Mouse (Mus musculus) kidney, embryonic 14.5 days (tissue): ENCODE data around the gene Rassf3. TPM values are rescaled to one million over a fixed set of nuclear protein-coding genes. Genes with fewer than 3 reads are reported as not detected.

Source experiments
- ATAC-seq: fragments of 200-750 bp; cut with Nextera tagmentation; 2 replicates; pipeline ENCODE4 v1.8.0; 2017; ENCODE audit warnings: moderate number of reproducible peaks, mild to moderate bottlenecking, moderate TSS enrichment, moderate library complexity; ENCODE audit not compliant: low FRiP score, low TSS enrichment
- H3K27ac ChIP-seq: fragments of 300-500 bp; sonication (generic); 2 replicates; pipeline ENCODE4 v1.5.1; 2014; ENCODE audit warnings: low read depth, mild to moderate bottlenecking, low read length, moderate library complexity, mixed read lengths
- H3K27me3 ChIP-seq: fragments of 300-500 bp; sonication (generic); 2 replicates; pipeline ENCODE4 v1.6.1; 2014; ENCODE audit warnings: mild to moderate bottlenecking, low read length; ENCODE audit not compliant: control insufficient read depth, insufficient read depth
- H3K36me3 ChIP-seq: fragments of 300-500 bp; sonication (generic); 2 replicates; pipeline ENCODE4 v1.6.1; 2014; ENCODE audit warnings: low read length, mixed read lengths; ENCODE audit not compliant: control insufficient read depth, insufficient read depth
- H3K4me1 ChIP-seq: fragments of 300-500 bp; sonication (generic); 2 replicates; pipeline ENCODE4 v1.6.1; 2014; ENCODE audit warnings: low read length, mixed read lengths; ENCODE audit not compliant: control insufficient read depth, insufficient read depth
- H3K4me2 ChIP-seq: fragments of 300-500 bp; sonication (generic); replicated peaks from 2 replicates; pipeline ENCODE4 v1.6.1; 2014; ENCODE audit warnings: low read depth, mild to moderate bottlenecking, low read length
- H3K4me3 ChIP-seq: fragments of 300-500 bp; sonication (generic); 2 replicates; pipeline ENCODE4 v1.5.1; 2014; ENCODE audit warnings: mild to moderate bottlenecking, low read length
- H3K9ac ChIP-seq: fragments of 300-500 bp; sonication (generic); 2 replicates; pipeline ENCODE4 v1.6.1; 2014; ENCODE audit warnings: low read depth, mild to moderate bottlenecking, low read length, moderate library complexity
- H3K9me3 ChIP-seq: fragments of 300-500 bp; sonication (generic); 2 replicates; pipeline ENCODE4 v1.6.1; 2016; ENCODE audit warnings: low read length; ENCODE audit not compliant: control insufficient read depth
- WGBS: fragments of 180-500 bp; shearing (Covaris S2); extraction: QIAGEN DNeasy Blood & Tissue Kit; methylation state at CpG from one replicate; pipeline ENCODE4 v1.1.7; 2014; 5-methylcytosine and 5-hydroxymethylcytosine counted together
- polyA plus RNA-seq: library from polyadenylated mRNA; unstranded; fragments of >200 nt; fragmentation: Nextera tagmentation; extraction: Ambion mirVana; gene quantifications from 2 replicates; pipeline ENCODE4 v1.2.1, GENCODE M21; 2014

Rassf3 gene
- polyA plus RNA-seq, 1 experiment from 2014 or later: 13.5 TPM

DNA sequence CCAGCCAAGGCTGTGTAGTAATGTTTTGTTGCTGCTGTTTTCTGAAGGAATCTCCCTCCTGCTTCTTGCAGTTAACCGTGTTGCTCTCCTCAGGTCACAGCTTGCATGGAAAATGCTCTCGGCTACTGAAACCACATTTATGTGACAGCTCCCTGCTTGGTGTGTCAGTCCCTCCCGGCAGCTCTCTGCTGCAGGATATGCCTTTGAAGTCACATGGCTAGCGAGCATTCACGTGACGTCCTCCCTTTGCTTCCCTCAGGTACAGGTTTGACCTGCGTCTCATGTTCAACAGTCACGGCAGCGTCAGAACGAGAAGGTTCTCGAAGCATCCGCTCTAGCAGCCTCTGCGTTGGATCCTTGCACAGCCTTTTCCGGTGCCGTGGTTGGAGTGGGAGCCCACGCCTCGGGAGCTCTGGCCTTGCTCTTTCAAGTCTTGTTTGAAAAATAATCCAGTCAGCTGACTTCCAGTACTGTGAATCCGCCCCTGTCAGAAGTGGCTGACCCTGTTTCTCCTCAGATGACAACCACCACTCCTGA, 81.3 kb downstream of the Rassf3 start:
- H3K9me3 ChIP-seq: no peaks in the 10 kb centered on the region
- no peak overlapping the region for H3K27ac ChIP-seq
- no peaks in the 10 kb centered on the region for H3K4me1 ChIP-seq
- H3K4me2 ChIP-seq: no peak overlapping the region
- ATAC-seq: no peak
- H3K4me3 ChIP-seq: no peak overlapping the region
- no peak overlapping the region for H3K9ac ChIP-seq
- no peaks in the 10 kb centered on the region for H3K27me3 ChIP-seq
- WGBS: 72% methylated on average over 18 of the region's 18 CpGs
- peaks cover 66% of the 10 kb centered on the region for H3K36me3 ChIP-seq

DNA sequence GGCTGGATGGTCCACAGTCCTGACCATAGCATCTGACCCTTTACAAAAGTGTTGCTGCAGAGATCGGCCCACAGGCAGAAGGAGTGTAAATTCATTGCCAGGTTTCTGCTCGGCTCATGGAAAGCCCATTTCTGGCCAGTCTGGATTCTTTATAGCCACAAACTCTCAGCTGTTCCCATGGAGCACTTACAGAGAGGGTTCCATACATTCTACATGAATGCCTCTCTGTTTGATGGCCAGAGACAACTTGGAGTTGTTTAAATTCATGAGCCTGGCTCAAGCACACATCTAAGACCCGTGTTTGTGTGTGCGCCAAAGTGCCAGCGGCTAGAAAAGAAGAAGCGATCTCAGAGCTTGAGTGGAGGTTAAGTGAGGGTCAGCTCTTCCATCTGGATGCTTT, 81.9 kb downstream of the Rassf3 start:
- H3K27me3 ChIP-seq: no peaks in the 10 kb centered on the region

DNA sequence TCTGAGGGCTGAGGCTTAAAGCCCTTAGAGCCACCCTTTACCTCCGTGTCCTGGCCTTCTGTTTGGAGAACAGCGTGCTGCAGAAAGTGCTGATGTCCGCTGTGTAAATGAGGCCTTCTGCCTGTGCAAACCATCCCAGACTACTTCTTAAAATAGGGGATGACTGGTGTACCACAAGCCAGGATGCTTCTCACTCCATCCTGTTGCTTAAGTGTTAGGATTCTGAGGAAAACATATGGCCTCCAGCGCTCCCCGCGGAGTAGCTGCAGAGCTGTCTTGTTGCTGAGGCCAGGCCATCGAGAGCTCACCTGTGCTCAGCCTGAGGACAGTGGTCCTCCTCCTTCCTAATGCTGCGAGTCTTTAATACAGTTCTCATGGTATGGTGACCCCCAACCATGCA, 84.2 kb downstream of the Rassf3 start:
- 96% methylated on average over 8 of the region's 8 CpGs for WGBS
- no peak for ATAC-seq
- no peak overlapping the region for H3K9ac ChIP-seq
- no peak overlapping the region for H3K4me2 ChIP-seq
- no peaks in the 10 kb centered on the region for H3K9me3 ChIP-seq
- no peaks in the 10 kb centered on the region for H3K4me1 ChIP-seq
- no peak overlapping the region for H3K27ac ChIP-seq
- H3K27me3 ChIP-seq: no peaks in the 10 kb centered on the region
- H3K36me3 ChIP-seq: peaks cover 88% of the 10 kb centered on the region
- H3K4me3 ChIP-seq: no peak overlapping the region

More for the DNA sequence above, 81.9 kb downstream of the Rassf3 start:
- no peak for ATAC-seq
- H3K9me3 ChIP-seq: no peaks in the 10 kb centered on the region
- H3K4me2 ChIP-seq: no peak overlapping the region
- no peak overlapping the region for H3K27ac ChIP-seq
- peaks cover 72% of the 10 kb centered on the region for H3K36me3 ChIP-seq
- no peak overlapping the region for H3K4me3 ChIP-seq
- WGBS: 76% methylated on average over 6 of the region's 6 CpGs
- H3K4me1 ChIP-seq: no peaks in the 10 kb centered on the region
- no peak overlapping the region for H3K9ac ChIP-seq

DNA sequence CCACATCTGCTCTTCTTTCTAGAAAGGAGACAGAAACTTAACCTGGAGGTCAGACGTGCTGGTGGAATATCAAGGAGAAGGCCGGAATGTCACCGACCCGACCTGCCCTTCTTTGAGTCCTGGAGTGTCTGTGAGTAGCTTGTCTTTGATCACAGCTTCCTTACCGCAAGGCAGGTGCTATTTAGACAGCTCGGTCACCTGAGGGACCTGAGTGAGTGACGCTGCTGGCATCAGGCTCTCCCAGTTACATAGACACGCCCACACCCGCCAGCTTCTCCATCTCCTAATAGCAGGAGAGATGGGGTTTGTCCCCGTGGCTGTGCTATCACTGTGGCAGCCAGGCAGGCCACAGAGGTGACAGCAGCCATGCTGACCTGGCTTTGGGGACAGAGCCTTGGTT, 85.5 kb downstream of the Rassf3 start:
- Histone ChIP-seq H3K9me3 (no peaks in the 10 kb centered on the region), H3K36me3 (peaks cover 85% of the 10 kb centered on the region), H3K4me3 (no peak overlapping the region), H3K27me3 (no peaks in the 10 kb centered on the region), H3K4me1 (no peaks in the 10 kb centered on the region), H3K9ac (no peak overlapping the region), H3K27ac (no peak overlapping the region), H3K4me2 (no peak overlapping the region)
- 79% methylated on average over 10 of the region's 10 CpGs for WGBS
- ATAC-seq: no peak

DNA sequence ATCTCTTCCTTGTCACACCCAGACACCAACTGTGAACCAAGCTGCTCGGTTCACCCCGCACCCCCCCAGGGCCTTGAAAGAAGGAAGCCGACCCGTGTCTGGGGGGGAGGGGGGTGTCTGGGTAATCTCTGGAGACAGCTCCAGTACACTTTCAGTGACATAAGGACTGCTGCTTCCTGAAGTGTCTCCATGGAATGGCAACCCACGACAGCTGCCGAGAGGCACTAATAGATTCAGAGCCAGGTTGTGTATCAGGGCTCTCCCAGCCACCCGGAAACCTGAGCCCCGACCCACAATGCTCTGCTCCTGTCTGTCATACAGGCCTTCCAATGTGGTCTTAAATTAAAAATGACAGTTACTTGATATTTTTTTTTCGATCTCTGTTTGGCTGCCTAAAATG, 89.8 kb downstream of the Rassf3 start:
- Histone ChIP-seq H3K27ac (no peak overlapping the region), H3K36me3 (peaks cover 79% of the 10 kb centered on the region), H3K9me3 (no peaks in the 10 kb centered on the region), H3K4me3 (no peak overlapping the region), H3K27me3 (no peaks in the 10 kb centered on the region), H3K4me1 (no peaks in the 10 kb centered on the region), H3K9ac (no peak overlapping the region), H3K4me2 (no peak overlapping the region)
- ATAC-seq: 0 out of 2 replicates have a peak, but pooled peaks have one; percentile 17
- WGBS: 47% methylated on average over 9 of the region's 9 CpGs

DNA sequence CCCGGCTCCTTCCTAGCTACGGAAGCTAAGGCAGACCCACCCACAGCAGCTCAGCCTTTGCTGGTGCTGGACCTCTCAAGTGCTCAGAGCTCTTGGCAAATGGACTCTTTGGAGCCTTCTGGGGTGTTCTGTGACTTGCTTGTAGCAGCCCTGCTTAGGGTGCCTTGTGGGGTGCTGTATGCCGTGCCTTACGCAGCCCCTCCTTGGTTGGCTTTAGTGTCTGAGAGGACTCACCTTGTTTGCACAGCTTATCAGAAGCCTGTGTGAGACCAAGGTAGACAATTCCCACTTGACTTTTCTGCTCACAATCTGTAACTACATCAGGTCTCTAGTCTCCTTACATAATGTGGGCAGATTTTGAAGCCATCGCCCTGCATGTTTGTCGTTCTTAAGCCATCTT, 90.5 kb downstream of the Rassf3 start:
- H3K4me1 ChIP-seq: no peaks in the 10 kb centered on the region
- no peaks in the 10 kb centered on the region for H3K27me3 ChIP-seq
- no peak overlapping the region for H3K27ac ChIP-seq
- H3K4me3 ChIP-seq: no peak overlapping the region
- no peak for ATAC-seq
- H3K36me3 ChIP-seq: peaks cover 79% of the 10 kb centered on the region
- 97% methylated on average over 6 of the region's 6 CpGs for WGBS
- H3K4me2 ChIP-seq: no peak overlapping the region
- H3K9me3 ChIP-seq: no peaks in the 10 kb centered on the region
- no peak overlapping the region for H3K9ac ChIP-seq

DNA sequence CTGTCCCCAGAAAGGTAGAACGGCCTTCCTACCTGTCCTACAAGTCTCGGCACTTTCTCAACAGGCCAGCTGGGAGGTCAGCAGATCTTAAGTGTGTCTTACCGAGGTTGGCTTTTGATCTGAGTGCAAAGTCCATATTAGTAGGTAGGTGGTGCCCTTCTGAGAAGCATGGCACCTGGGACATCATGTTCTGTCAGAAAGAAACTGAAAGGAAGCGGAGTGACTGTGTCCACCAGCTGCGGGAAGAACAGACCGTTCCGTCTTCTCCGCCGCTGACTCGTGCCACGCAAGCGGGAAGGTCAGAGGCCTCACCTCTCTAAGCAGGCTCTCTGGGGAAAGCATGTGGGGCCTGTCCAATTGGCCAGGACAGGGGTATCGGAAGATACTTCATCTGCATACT, 91.4 kb downstream of the Rassf3 start:
- no peak for ATAC-seq
- H3K4me1 ChIP-seq: no peaks in the 10 kb centered on the region
- no peak overlapping the region for H3K27ac ChIP-seq
- 91% methylated on average over 13 of the region's 13 CpGs for WGBS
- no peak overlapping the region for H3K4me3 ChIP-seq
- H3K9me3 ChIP-seq: no peaks in the 10 kb centered on the region
- H3K27me3 ChIP-seq: no peaks in the 10 kb centered on the region
- H3K9ac ChIP-seq: no peak overlapping the region
- peaks cover 78% of the 10 kb centered on the region for H3K36me3 ChIP-seq
- H3K4me2 ChIP-seq: no peak overlapping the region

DNA sequence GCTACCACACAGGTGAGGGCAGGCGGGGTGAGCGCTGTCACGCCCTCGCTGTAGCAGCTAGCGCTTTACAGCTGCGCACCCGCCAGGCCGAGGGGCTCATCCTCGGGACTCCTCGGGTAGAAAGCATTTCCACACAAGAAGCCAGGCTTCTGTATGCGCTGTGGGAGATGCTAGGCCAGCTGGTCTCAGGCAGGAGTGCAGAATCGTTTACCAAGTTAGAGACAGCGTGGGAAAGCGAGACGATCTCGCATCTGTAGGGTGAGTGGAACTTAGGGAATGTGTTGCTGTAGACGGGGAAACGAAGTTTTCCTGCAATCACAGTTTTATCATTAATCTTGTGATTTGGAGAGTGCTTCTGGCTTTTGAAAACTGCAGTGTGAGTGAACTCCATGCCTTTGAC, 94.9 kb downstream of the Rassf3 start:
- Histone ChIP-seq H3K9ac (no peak overlapping the region), H3K4me3 (no peak overlapping the region), H3K27me3 (no peaks in the 10 kb centered on the region), H3K9me3 (no peaks in the 10 kb centered on the region), H3K36me3 (peaks cover 84% of the 10 kb centered on the region), H3K27ac (no peak overlapping the region), H3K4me1 (peaks cover 4% of the 10 kb centered on the region; the same call in 1 of the 2 replicates), H3K4me2 (no peak overlapping the region)
- no peak for ATAC-seq
- WGBS: 92% methylated on average over 18 of the region's 18 CpGs

DNA sequence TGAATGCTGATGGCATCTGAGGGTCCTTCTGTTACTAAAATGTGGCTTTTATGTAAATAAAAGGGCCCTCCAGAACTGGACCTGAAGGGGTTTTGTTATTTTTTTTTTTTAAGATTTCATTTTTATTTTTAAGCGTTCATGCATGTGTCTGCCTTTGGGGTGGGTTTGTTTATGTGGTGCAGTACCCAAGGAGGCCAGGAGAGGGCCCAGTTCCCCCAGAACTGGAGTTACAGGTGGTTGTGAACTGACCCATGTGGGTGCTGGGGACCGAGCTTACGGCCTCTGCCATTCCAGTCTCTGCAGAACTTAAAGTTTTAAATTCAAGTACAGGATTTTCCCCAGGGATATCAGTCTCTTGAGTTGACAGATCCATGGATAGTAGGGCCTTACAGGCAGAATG, 96.8 kb downstream of the Rassf3 start:
- Histone ChIP-seq H3K4me3 (no peak overlapping the region), H3K36me3 (peaks cover 76% of the 10 kb centered on the region), H3K9ac (no peak overlapping the region), H3K4me1 (peaks cover 11% of the 10 kb centered on the region; the same call in 1 of the 2 replicates), H3K4me2 (no peak overlapping the region), H3K27me3 (no peaks in the 10 kb centered on the region), H3K9me3 (no peaks in the 10 kb centered on the region), H3K27ac (no peak overlapping the region)
- no peak for ATAC-seq
- 99% methylated on average over 3 of the region's 3 CpGs for WGBS
